Mouse (Mus musculus): ENCODE data around the gene Snd1.

- TF ChIP-seq CTCF (IDR thresholded peaks at IDR 0.05; ENCODE audit: extremely low read depth, insufficient read depth, low read length): no peak
- no peak for TF ChIP-seq POLR2A (IDR thresholded peaks at IDR 0.05; ENCODE audit: extremely low read depth, insufficient read depth, low read length)
Measured at GRCm38 (mm10) chr6:28890426-28890825, 415.5 kb downstream of the Snd1 start.
